Mouse (Mus musculus) frontal cortex, adult 2 months (tissue): Measurements from ENCODE around the gene F830045P16Rik. TPM values are rescaled to one million over a fixed set of nuclear protein-coding genes. Genes with fewer than 3 reads are reported as not detected.

Source experiments
- DNase-seq, 2 experiments: peaks; one replicate each; pipeline ENCODE4 v3.0.0; 2022; ENCODE audit warnings: low spot score in 1 of 2; ENCODE audit errors: extremely low spot score in 1 of 2
- polyA plus RNA-seq: library from polyadenylated mRNA; depleted of rRNA; stranded (reverse); fragments of >200 nt; gene quantifications from 2 replicates; pipeline ENCODE4 v1.2.3, GENCODE M21; 2012; rRNA removed

The F830045P16Rik gene
- 0.06 and 0.14 TPM in 2 replicates for polyA plus RNA-seq

DNA sequence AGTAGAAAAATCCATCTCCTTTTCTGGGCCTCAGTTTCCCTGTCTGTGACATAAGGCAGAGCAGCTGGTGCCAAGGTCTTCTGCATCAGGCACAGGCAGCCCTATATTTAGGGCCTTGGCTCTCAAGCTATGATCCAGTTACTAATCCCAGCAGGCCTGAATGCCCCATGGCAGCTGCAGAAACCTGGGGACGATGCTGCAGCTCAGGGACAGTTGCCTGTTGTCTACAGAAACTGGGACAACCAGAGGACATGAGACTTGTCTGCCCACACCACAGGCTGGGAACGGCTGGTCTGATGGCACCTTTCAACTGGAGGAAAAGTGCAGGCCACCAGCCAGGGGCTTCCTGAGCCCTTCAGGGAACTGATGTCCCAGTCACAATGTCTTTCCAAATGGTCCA is at the start of gene F830045P16Rik:
Gene F830045P16Rik (minus strand): TSS at position 226 of the 400 bp plus-strand sequence.
- DNase-seq, result no peak

DNA sequence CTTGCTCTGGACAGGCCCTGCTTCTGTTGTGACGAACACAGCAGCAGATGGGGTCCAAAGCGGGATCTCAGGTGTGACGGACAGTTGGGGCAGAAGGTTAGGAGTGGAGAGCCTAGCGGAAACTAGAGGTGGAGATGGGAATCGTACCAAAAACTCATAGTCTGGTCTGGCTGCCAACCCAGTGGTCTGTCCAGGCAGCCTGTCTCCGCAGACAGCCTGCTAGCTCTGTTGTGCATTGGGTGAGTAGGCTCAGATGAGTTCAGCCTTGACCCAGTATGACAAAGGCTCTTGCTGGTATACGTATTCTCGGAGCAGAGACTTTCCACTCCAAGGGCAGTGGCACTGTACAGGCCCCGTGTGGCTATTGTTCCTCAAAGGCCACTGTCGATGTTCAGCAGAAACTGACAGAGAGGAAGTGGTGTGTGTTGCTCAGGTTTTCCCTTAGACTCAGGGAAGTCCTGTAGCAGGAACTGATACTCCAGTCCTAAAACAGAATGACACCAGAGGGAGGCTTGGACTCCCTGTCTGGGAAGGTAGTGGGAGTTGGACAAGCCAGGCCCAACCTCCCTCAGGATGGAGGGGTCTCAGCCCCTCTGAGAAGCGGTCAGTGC is 49.6 kb upstream of the F830045P16Rik start:
- DNase-seq, result no peak

DNA sequence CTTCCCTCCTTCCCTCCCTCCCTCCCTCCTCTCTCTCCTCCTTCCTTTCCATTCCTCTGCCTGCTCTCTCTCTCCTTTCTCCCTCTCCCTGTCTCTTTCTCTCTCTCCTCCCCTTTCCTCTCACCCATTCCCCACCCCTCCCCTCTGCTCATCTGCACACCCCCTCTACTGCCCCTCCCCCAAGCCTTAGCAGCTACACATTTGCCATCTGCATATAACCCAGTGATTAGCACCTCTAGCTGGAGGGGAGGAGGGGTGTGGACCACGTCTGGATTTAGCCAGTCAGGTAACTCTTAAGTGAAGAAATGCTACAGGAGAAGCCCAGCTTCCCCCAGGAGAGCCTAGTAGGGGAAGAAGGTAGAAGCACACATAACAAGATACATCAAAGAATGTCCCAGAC is 48.5 kb upstream of the F830045P16Rik start:
- DNase-seq, result no peak

DNA sequence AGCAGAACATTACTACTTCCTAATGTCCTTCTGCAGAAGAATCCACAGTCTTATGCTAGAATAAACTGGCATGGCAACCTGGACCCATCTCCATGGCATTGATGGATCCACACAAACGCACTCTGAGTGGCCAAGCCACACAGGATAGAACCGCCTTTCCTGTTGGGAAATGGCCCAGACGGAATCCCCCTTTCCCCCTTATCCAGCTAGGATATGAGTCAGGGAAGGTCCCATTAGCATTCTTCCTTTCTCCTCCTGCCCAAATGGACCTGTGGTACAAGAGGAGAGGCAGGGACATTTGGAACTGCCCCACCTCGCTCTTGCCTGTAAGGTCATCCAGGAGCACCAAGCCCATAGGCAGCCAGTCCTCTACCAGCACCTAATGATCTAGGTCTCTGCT is 45.9 kb upstream of the F830045P16Rik start:
- no peak for DNase-seq

DNA sequence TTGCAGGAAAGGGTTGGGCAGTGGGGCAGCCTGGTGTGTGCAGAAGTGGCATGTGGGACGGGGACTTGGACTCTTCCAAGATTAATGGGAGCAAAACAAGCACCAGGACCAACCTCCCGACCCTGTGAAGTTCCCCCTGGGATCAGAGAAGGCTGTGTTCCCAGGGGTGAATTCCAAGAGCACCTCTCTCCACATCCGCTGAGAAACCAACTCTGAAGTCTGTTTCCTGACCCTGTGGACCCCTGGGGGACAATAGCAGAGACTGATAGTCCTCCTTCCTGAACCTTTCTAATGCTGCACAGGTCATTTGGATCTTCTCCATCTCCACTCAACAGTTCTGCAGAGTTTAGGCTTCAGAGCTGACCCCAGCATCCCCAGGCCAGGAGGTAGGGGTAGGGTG is 45.4 kb upstream of the F830045P16Rik start:
- no peak for DNase-seq

DNA sequence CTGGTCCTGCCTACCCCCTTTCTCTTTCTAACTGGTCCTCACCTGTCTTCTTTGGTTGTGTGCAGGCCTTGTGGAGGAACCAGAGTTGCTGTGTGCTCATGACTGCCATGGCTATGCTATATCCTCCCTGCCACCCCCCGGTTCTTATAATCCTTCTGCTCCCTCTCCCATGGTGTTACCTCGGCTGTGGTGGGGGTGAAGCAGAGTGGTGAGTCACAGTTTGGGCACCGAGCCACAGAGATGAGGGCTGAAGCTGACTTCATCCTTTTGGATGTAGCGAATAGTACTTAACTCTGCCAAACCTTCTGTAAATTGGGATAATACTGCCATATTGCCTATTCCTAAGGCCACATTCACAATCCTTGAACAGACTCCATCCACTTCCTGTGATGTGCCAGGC is 44.3 kb upstream of the F830045P16Rik start:
- DNase-seq, result peak; percentile 73 to 90

DNA sequence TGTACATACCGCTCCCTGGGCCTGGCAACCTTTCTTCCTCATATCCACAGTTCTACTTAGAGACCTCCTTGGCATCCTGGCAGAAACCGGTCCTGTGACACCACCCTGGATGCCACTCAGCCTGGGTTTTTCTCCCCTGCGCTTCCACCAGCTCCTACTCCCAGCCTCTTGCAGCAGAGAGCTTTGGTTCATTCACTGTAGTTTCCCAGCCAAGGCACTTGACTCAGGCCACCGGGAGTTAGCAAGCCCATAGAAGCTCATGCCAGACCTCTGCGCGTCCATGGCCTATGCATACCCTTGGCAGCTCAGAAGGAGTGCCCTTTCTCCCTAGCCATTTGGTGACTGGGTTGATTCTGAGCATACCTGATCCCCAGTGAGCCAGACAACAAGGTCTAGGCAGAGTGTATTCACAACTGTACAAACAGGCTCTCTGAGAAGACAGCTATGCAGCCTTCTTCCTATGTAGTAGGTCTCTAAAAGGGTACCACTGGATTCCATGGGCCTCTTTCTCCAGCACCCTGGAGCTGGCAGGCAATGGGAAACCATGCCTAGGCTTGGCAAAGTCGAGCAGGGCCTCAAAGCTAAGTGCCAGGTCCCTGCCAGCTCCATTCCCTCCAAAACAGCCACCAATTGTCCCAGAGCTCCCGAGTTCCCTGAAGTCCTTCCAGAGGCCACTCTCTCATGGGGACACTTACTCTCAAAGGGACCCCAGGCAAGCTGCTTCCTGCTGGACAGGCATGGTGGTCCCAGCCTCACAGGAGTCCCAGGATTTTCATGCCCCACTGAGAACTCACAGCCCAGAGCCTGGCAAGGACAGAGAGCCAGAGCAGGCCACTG is 40.4 kb upstream of the F830045P16Rik start:
- no peak for DNase-seq

DNA sequence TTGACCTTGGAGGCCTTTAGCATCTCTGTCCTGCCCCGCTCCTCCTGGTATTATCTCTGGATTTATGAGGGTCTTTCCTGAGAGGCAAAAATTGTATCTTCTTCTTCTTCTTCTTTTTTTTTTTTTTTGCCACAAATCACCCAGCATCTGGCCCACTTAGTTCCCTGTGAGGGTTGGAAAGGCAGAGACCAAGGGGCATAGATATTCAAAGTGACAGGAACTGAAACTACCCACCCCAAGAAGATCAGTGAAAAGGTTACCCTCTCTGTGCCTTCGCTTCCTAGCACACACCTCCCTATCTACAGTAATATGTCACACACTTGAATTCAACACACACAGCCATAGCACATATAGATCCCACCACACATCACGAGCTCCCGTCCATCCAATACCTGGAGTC is 38.7 kb upstream of the F830045P16Rik start:
- DNase-seq, result no peak

DNA sequence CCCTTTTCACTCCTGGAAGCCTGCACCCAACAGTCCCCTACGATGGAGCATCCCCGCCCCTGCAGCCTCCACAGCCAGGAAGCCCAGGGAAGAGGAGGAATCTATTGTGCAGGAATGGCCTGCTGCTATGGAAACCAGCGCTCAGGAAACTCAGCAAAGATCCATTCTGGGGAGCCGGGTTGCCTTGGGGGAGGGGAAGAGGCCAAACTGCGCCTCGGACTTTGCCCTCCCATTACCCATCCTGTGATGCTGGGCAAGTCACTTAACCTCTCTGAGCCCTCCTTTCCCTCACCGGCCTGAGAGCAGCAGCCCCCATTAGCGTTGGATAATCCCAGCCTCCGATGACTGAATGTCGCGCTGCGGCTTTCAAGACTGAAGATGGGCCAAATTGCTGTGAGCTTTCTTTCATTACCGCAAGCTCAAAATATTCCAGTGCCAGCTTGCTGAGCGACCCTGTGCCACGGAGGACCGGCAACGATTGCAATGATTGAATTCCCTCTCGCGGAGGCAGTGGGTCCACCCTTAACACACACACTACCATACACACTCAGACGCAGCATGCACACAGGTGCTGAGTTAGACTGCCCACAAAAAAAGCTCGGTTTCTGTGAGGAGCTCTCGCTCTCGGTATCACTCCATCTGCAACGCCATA is 38.1 kb upstream of the F830045P16Rik start:
- DNase-seq, result peak in 1 of 2 experiments; percentile 83

DNA sequence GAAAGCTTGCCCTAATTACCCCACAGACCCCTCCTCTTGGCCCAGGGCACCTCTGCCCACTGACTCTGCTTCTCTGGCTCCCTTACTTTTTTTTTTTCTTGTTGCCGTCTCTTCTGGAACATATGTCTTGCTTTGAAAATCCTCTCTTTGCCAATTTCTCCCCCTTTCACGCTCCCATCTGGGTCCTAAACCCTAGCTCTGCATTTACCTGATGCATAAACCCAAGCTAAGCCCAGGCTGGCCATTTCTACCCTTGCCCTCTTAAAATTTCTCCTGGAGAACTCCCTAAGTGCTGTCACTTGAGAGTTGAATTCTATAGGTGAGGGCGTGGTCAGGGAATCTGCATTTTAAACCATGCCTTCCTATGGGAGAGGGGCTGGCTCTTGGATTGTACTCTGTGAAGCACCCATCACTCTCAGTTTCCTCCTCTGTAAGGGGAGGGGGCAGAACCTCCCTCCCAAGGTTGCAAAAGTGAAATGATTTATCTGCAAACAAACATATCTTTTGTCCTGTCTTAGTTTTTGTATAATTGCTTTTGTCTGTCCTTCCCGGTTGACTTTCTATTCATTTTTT is 37.4 kb upstream of the F830045P16Rik start:
- no peak for DNase-seq

DNA sequence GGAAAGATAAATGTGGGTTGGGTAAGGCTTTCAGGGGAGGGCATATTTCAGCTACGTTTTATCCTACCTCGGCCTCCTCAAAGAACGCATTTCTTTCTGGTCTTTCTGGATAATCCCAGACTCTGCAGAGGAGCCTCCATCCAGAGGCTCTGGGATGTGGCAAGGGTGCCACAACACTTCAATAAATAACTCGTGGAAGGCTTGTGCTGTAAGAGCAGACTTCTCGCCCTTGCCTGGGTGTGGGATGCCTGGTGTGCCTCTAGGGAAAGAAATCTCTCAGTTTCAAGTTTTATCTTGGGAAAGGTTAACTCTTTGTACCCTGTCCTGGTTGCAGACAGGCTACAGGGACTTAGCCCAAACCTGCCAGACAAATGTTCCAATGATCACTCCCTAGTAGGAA is 33.2 kb upstream of the F830045P16Rik start:
- DNase-seq, result no peak

DNA sequence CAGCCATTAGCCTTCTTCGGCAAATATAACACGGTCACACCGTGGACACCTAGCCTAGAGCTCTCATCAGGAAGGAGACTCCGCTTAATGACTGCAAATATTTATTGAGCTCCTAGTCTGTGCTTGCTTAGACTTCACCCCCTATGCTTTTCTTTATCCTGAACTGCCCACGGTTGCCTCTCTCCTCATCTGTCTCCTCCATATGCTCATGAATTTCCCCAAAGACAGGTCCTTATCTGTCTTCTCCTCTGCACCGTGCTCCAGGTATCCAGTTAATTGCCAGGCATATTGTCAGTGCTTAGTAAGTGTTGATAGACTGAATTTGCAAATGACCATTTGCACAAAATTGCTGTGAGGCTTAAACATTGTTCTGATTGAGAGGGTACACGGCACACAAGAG is 32.7 kb upstream of the F830045P16Rik start:
- peak in 1 of 2 experiments; percentile 54 for DNase-seq

DNA sequence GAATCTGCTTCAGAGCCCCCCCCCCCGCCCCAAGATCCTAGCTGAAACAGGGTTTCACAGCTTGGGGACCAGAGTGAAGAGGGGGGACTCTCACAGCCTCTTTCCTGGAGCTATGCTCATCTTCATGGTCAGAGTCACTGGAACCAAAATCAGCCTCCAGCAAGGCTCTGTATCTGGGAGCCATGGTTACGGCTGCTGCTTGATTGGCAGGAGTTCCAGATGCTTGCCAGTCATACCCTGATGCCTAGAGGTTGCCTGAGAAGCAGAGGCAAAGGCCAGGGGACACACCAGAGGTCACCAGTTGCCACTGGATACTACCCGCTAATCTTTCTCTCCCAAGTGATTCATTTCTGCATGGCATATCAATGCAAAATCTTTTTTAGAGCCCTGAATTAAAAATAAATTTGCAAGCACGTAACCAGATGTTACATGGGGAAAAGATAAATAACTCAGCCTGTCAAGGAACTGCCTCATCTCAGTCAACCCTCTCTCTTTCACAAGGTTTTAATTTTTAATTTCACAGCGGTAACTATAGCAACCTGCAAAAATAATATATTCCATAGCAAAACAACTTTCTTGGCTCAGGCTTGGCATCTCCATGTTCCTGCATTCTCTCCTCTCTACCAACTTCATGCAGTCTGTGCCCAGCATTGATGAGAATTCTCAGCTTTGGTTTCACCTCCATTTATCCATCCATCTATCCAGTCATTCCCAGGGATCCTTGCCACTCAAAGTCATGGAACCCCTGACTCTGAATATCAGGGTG is 27.7 kb upstream of the F830045P16Rik start:
- DNase-seq, result peak in 1 of 2 experiments; percentile 63

DNA sequence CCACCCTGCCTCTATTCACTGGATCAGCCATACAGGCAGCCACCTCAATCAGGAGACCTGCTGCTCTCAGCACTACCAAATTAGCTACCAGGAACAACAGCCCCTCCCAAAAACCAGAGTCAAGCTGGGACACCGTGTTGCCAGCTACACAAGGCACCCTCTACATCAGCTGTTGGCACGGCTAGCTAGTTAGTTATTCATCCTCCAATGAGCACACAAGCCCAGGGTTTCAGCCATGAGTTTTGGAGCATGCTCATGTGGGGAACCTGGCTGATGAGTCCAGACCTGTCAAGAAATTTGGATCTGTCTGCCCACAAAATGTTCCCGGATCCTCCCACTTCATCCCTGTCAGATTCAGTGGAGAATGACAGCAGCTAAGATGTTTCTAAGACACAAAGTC is 25.4 kb upstream of the F830045P16Rik start:
- DNase-seq, result peak; percentile 44 to 47

DNA sequence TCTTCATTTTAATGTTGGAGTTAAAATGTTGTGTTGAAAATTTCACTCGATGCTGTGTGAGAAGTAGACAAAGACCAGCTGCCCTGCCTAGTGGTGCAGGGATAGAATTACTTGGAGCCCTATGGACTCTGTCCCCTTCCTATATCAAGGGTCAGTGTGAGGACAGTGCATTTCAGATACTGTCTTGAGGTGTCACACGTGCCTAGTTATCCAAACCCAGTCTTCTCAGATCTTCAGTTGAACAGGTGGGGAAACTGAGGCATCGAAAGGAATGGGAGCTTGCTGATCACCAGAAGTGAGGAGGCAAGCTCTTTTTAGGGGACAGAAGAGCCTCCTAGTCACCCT is 22.4 kb upstream of the F830045P16Rik start:
- no peak for DNase-seq

DNA sequence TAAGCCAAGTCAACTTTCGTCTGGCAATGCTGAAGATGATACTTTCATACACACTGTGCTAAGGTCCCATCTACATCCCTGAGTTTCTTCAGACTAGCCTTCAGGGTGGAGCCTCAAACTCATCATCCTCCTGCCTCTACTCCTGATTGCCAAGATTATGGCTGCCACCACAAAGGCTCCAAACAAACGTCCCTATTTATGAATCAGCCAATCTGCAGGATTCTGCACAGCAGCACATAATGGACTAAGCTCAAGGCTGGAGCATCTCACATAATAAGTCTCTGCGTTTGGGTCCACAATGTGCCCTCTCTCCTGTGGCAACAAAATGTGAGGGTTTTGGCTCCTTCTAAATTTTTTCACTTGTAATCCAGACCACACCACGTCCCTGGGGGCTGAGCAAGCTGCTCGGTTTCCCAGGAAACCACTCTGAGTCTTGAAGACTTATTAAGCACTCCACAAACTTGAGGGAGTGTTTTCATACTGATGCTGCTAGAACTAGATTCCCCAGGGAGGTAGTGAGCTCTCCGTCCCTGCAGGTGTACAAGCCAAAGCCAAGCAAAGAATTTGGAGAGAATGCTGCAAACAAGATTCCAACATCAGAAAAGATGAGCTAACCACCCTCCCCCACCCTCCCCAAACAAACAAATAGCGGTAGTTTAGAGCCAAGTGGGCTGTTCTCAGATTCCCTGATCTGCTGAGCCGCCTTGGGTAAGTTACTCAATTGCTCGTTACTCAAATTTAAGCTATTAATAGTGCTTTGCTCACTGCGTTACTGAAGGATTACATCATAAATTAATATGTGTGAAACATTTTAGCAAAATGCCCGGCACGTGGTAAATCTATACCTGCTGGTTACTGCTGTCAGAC is 21.8 kb upstream of the F830045P16Rik start:
- no peak for DNase-seq

DNA sequence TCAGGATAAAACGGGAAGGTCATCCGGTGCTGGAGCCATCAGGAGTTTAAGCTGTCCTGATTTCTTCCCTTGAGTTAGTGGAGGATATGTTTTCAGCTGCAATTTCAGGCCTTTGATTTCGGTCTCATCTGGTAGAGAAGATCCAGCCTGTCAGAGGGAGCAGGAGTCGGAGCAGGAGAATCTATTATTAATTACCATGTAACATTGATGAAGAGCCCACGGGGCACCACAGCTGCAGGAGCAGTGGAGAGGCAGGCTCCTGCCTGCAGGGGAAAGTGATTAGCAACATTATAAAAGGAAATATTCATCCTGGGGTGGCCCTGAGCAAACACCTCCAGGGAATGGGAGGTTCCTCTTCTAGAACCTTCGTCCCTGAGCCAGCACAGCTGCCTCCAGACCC is 19.7 kb upstream of the F830045P16Rik start:
- DNase-seq, result no peak

DNA sequence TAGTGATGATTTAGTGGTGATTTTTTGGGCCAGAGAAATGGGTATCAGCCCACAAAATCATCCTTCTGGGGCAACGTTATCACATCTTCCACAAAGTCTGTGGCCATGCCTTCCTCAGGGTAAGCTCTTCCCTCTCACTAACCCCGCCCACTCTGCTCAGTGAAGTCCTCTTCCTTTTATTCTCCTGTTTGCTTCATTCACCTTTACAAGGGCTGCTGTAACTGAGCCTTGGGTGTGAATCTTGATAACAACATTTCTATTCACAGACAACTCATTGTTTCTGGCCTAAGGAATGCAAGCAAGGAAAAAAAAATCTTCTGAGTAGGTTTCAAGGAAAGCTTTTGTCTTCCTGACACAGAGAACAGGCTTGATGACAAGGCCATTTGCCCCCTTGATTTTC is 14.4 kb upstream of the F830045P16Rik start:
- DNase-seq, result no peak

DNA sequence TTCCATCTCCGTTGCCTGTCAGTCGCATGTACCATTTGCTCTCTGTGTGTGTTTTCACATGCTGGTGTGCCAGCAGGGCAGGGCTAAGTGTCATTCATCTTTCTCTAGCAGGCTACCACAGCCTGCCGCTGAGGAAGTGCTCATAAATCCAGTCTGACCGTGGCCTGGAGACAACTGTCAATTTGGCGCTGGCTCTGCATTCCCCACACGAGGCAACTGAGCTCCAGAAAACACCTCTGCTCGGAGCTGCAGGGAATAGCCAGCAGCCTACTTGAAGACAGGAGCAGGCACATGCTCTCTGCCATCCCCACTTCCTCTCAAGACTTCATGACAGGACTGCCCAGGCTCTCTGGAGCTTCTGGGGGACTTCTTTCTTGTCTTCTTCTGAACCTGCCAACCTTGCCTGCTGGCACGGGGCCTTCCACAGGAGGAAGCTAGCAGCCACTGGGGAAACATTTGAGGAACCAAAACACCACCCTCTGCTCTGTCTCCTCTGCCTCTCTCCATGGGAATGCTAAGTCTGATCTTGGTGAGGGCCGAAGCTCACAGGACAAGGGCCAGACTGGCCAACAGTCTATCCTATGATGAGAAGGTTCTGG is 13.2 kb upstream of the F830045P16Rik start:
- DNase-seq, result no peak
